Mouse (Mus musculus): Measurements from ENCODE around the gene Stpg1.

Stpg1 gene

DNA sequence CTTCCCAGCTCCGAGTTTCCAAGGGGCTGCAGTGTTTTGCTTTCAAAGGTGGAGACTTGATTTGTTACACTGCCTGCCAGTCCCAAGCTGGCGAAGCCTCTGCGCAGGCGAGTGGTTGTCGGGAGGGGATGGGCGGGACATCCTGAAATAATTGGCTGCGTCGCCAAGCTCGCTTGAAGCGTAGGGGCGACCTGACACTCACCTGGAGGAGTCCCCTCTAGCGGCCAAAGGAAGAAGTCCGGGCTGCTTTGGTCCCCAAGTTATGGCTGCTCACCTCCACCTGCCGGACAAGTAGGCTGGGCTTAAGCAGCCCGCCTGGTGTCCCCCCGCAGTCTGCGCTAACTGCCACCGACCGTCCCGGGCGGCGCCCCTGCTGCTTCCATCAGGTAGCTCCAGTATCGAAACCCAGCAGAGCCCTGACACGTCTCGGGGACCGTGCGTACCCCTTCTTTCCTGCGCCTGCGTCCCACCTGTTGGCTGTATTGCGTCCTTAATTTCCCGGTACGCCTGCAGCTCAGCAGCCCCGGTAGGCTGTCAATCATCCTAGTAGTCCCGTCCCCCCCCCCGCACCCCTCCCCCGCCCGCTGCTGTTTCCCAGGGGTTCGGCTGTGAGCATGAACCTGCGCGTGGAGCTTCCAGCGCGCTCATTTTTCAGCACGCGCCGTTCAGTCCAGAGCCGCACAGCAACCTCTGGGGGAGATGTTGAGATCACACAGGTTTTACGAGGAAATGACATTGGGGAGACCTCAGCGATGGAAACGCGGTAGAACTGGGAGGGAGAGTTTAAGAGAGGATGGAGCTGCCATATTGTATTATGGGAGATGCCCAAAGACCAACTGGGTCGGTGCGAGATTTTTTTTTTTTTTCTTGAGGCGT, at the start of gene Stpg1, which contains the start of gene Nipal3:
Gene Stpg1 (plus strand): TSS at position 270 of the 876 bp plus-strand sequence.
Gene Nipal3 (minus strand): TSS at position 518 of the 876 bp plus-strand sequence.
- DNase-seq (ENCODE audit: low spot score in 2 of 2): peak; percentile 72 to 86

DNA sequence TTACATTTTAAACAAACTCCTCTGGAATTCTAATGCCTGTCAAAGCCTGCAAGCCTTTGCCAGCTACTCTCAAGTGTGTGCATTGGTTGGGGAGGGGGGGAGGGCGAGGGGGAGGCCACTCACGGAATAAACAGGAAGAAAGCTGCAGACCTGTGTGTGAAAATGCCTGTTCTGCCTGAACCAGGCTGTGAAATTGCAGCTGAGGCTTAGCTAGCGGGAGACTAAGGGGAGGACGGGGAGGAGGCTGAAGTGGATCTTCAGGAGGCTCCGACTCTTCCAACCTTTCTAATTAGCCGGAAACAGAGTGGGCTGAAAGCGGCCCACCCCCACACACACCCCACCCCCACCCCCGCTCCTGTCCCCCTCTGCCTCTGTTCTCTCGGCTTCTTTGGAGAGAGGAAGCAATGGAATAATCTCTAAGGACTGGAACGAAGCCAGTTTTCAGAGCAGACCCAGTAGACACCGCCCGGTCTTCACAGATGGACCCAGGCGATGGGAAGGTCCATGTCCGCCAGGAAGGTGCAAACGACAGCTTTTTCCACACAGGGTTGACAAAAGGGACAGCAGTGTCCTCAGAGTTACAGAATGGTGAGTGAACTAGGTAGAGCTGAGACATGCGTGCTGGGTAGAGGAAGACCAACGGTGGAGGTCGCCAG, 43.1 kb upstream of the Stpg1 start:
- no peak for DNase-seq (ENCODE audit: low spot score in 2 of 2)

GRCm38 (mm10) chr4:135453164-135453563, 41.4 kb upstream of the Stpg1 start:
- no peak for DNase-seq (ENCODE audit: low spot score in 2 of 2)

GRCm38 (mm10) chr4:135453572-135453971, 41.0 kb upstream of the Stpg1 start:
- no peak for DNase-seq (ENCODE audit: low spot score in 2 of 2)

DNA sequence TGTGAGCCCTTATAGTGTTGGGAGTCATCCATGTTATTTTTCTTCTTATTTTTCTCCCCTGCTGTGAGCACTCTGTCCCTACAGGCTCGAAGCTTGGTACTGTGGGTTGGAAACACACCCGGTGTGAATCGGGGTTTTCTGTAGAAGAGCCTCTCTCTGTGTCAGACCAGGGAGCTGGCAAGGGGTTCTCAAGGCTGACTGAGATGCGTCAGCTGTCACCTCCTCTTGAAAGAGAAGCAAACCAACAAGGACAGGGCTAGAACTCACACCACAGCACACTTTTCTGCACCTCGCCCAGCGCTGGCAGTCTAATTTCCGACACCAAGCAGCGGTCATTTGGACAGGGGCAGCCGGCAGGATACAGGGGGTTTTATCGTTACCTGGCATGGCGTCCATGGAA, 31.2 kb upstream of the Stpg1 start:
- DNase-seq (ENCODE audit: low spot score in 2 of 2): no peak

- DNase-seq (ENCODE audit: low spot score in 2 of 2): no peak
Measured at GRCm38 (mm10) chr4:135477851-135478250, 16.7 kb upstream of the Stpg1 start.

GRCm38 (mm10) chr4:135480370-135480769, 14.2 kb upstream of the Stpg1 start:
- no peak for DNase-seq (ENCODE audit: low spot score in 2 of 2)

DNA sequence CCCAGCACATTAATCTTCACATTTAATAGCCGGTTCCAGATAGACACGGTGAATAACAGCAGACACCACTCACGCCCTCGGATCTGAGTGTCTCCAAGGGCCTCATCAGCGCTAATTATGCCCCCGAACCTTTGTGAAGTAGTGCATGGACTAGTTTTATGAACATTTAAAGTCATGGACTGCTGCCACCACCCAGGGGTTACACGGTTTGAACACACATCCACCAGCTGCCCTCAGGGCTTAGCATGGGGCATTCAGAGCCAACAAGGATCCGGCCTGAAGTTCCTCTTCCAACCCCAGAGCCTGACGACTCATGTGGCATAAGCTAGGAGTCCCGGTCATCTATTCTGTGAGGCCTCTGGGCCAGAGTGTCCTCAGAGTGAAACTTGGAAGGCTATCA, 9.5 kb upstream of the Stpg1 start:
- DNase-seq (ENCODE audit: low spot score in 2 of 2): no peak

DNA sequence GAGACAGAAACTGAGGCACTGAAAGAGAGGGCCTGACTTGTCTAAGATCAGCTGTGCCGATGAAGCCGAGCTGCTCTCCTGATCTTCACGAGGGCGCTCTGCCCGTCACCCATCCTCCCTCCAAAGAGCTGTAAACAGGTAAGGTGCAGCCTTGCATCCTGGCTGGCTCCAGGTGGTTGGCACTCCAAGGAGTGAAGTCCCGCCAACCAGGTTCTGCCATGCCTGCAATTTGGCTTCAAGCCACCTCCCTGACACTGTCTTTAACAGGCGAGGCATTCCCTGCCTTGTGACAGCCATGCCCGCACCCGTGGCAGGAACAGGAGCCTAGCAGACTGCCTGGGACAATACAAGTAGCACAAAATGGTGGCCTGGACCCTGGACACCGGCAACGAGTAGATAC, 8.2 kb upstream of the Stpg1 start:
- DNase-seq (ENCODE audit: low spot score in 2 of 2): no peak

DNA sequence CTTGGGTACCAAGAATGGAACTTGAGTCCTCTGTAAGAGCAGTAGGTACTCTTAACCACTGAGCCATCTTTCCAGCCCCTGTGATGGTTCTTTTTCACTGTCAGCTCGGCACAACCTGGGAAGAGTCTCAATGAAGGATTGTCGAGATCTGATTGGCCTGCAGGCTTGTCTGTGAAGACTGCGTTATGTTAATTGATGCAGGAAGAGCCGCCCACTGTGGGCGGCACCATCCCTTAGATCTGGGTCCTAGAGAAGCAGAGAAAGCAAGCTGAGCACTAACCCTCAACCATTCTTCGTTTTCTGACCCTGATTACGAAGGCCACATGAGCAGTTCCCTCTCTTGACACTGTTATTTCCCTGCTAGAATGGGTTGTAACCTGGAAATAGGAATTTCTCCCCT, 5.3 kb upstream of the Stpg1 start:
- DNase-seq (ENCODE audit: low spot score in 2 of 2): no peak

DNA sequence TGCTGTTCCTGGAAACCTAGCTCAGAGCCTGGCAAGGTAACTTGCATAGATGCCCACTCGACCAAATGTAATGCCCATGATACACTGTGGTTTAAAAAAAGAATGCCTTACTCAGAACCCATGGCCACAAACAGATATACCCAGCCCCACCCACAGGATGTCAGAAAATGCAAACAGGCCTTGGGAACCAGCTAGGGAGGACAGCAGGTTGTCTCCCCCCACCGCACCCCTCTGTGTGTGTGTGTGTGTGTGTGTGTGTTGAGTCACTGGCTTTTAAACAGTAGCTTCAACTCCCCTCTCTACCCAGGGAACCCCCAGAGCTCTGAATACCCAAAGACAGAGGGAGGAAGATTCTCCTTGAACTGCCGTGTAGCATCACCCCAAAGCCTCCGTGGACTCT, 1.3 kb upstream of the Stpg1 start:
- DNase-seq (ENCODE audit: low spot score in 2 of 2): peak; percentile 37 to 50

GRCm38 (mm10) chr4:135493691-135494520, 684 bp upstream of the Stpg1 start:
- peak; percentile 11 to 29 for DNase-seq (ENCODE audit: low spot score in 2 of 2)

- DNase-seq (ENCODE audit: low spot score in 2 of 2): no peak
Measured at GRCm38 (mm10) chr4:135495397-135495791, 804 bp downstream of the Stpg1 start.

- DNase-seq (ENCODE audit: low spot score in 2 of 2): no peak
Measured at GRCm38 (mm10) chr4:135495810-135496209, 1.2 kb downstream of the Stpg1 start.

DNA sequence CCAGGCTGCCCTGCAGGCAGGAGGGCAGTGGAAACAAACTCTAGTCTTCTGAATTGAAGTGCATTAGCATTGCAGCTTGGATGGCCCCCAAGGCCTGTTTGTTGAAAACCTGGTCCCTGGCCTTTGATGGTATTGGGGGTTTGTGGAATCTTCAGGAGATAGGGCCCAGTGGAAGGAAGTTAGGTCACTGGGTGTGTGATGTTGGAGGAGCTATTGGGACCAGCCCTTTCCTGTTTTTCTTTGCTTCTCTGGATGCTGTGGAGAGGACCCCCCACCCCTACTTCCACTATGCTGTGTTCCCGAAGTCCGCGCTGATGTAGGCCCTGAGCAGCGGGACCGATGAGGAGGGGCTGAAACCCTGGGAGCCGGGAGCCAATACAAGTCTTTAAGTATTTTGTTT, 3.5 kb downstream of the Stpg1 start:
- DNase-seq (ENCODE audit: low spot score in 2 of 2): no peak

DNA sequence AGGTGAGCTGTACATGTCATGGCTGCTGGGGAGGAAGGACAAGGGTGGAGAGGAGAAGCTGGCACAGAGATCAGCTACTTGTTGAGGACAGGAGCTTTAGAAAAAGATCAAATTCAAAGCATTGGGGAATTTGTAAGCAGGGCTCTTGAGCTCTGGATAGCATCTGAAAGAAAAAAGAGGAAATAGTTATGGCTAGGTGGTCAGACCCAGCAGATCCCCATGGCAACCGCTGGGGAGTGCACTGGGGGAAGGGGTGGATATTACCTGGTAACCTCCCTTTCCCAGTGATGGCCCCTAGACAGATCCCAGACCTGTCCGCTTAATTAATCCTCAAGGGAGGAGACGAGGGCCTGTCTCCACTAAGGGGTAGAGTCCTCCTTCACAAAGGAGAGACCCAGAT, 5.2 kb downstream of the Stpg1 start:
- peak in 1 of 2 experiments; percentile 32 for DNase-seq (ENCODE audit: low spot score in 2 of 2)

- DNase-seq (ENCODE audit: low spot score in 2 of 2): no peak
Measured at GRCm38 (mm10) chr4:135501587-135501986, 7.0 kb downstream of the Stpg1 start.

DNA sequence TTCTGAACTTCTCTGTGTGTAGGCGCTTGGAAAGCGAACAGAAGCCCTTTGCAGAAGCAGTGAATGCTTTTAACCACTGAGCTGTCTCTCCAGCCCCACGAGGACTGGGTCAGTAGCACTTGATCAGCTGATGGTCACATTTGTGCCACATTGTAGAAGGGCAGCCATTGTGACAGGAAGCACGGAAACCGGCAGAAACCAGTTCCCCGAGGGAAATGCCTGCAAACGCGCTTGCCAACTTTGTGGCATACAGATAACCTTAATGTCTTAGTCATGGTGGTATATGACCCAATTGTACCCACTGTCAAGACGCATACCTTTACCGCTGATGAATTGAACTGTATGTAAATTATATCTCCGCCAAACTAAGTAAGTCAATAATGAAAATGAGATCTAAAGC, 11.2 kb downstream of the Stpg1 start:
- peak; percentile 43 to 55 for DNase-seq (ENCODE audit: low spot score in 2 of 2)

GRCm38 (mm10) chr4:135507547-135508350, 13.2 kb downstream of the Stpg1 start:
- DNase-seq (ENCODE audit: low spot score in 2 of 2): peak in 1 of 2 experiments; percentile 33

GRCm38 (mm10) chr4:135508419-135509039, 13.9 kb downstream of the Stpg1 start:
- peak in 1 of 2 experiments; percentile 48 for DNase-seq (ENCODE audit: low spot score in 2 of 2)

GRCm38 (mm10) chr4:135509515-135509914, 14.9 kb downstream of the Stpg1 start:
- DNase-seq (ENCODE audit: low spot score in 2 of 2): no peak
